Mouse (Mus musculus) liver, embryonic 14.5 days (tissue): ENCODE results near the gene Nrip1.

Source experiments
- CTCF ChIP-seq: IDR thresholded peaks from 2 replicates; pipeline ENCODE4 v1.5.1; 2016; ENCODE audit warnings: antibody characterized with exemption, low read depth, control low read depth
- EP300 ChIP-seq: IDR thresholded peaks from 2 replicates; pipeline ENCODE4 v1.6.1; 2016; ENCODE audit warnings: antibody characterized with exemption, low read depth

- TF ChIP-seq EP300 (no peak), CTCF (no peak)
Measured at GRCm38 (mm10) chr16:76393267-76393666, 19.6 kb upstream of the Nrip1 start.
